Mouse (Mus musculus) adrenal gland, postnatal 25 days (tissue): Measurements from ENCODE around the gene Auts2. TPM values are rescaled to one million over a fixed set of nuclear protein-coding genes. Genes with fewer than 3 reads are reported as not detected.

Source experiments
- DNase-seq: peaks from one replicate; pipeline ENCODE4 v3.0.0; 2021; ENCODE audit warnings: mixed read lengths
- total RNA-seq: library from RNA; stranded (reverse); gene quantifications from 2 replicates; pipeline ENCODE4 v1.2.3, GENCODE M21; 2021

The Auts2 gene
- total RNA-seq, 1 experiment from 2014 or later, result 75.7 TPM

DNA sequence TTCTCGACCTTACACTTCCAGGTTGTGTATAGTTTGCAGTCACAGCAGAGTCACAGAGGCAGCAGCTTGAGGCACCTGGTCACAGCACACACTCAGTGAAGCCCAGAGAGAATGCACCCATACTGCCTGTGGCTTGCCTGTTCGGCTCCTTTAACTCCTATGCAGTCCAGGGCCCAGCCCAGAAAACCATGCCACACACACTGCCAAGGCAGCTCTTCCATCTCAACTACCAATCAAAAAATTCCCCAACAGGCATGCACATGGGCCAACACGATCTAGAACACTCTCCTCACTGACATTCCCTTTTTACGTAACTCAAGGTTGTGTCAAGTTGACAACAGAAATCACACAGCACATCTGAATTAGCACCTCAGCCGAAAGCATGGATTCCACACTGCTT lies 374.3 kb downstream of the Auts2 start:
- DNase-seq, result no peak

- no peak for DNase-seq
Measured at GRCm38 (mm10) chr5:132168224-132168623, 374.9 kb downstream of the Auts2 start.

DNA sequence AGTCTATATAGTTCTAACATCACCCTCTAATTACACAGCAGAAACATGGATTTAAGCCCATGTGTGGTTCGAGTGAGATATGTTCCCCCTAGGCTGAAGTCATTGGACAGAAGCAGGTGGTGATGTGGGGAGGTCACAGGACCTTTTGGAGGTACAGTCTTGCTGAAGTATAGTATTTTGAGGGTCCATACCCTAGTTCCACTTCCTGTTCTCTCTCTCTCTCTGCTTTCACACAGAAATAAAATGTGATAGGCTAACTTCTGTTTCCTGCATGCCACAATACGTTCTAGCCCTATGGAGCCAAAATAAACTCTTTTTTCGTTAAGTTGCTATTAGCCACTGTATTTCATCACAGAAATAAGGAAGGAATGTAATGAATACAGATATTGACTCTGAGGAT lies 376.6 kb downstream of the Auts2 start:
- no peak for DNase-seq

GRCm38 (mm10) chr5:132163960-132164359 lies 379.2 kb downstream of the Auts2 start:
- DNase-seq, result no peak

- DNase-seq, result no peak
Measured at GRCm38 (mm10) chr5:132162206-132162533, 381.0 kb downstream of the Auts2 start.

- DNase-seq, result no peak
Measured at GRCm38 (mm10) chr5:132161338-132162205, 381.6 kb downstream of the Auts2 start.

GRCm38 (mm10) chr5:132144181-132144580 lies 399.0 kb downstream of the Auts2 start:
- no peak for DNase-seq

- DNase-seq, result no peak
Measured at GRCm38 (mm10) chr5:132140816-132141215, 402.3 kb downstream of the Auts2 start.

DNA sequence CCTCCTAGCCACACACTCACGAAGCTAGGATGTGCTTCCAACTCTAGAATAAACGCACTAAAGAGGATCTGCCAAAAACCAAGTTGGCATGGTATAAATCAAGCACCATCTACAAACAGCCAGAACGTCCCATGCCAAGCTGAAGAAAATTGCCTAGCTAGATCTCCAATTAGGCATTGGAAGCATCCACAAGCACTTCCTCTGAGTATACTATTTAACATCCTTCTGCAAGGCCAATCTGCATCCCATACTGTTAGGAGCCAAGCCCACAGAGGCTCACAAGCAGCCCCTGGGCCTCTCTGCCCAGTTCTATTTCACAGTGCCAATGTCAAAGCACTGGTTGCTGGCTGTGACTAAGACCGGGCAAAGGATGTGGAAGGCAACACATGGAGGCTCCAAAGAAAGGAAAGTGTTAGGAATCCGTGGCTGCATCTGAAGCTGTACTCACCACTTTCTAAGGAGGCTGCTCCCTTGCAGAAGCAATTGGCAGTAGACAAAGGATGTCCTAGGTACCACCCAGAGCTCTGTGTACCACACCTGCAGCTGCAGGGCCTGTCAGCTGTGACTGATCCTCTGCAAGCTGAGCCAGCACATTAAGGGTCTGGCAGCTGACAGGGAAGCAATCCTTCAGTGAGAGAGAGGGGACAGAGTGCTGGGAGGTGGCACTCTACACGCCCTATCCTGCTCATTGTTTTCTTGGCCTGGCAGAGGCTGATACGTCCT lies 407.0 kb downstream of the Auts2 start:
- no peak for DNase-seq

GRCm38 (mm10) chr5:132131948-132132347 lies 411.2 kb downstream of the Auts2 start:
- DNase-seq, result no peak

- DNase-seq, result no peak
Measured at GRCm38 (mm10) chr5:132130577-132130976, 412.6 kb downstream of the Auts2 start.

DNA sequence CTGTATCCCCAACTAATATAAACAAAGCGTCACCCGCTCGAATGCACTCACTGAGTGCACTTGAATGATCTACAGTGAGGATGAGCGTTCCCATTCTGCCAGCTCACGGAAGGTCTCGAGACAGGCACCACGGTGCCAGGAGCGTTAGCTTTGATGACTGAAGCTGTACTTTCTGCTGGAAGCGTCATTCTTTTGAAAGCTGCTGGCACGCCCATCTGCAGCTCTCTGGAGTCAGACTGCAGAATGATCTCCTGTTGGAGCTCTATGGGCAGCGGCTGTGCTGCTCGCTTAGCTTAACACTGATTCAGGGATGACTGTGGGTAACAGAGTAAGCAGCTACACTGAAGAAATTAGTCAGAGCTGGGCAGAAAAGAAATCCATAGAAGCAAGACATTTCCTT lies 416.5 kb downstream of the Auts2 start:
- DNase-seq, result no peak

DNA sequence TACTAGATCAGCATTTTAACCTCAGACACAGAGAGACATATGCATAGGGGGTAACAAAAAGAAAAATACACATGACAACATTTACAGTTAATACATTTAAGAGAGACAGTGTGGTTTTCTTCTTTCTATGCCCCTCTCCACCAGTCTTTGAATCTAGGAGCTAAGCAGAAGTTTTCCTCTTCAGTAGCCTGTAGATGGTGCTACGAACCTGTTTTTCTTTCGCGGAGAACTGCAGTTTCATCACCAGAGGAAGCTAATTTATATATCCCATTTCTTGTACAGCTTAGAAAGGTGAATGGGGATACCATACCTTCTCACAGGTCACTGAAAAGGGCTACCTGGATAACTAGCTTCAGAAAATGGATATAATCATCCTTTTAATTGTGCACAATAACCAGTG lies 427.5 kb downstream of the Auts2 start:
- no peak for DNase-seq

DNA sequence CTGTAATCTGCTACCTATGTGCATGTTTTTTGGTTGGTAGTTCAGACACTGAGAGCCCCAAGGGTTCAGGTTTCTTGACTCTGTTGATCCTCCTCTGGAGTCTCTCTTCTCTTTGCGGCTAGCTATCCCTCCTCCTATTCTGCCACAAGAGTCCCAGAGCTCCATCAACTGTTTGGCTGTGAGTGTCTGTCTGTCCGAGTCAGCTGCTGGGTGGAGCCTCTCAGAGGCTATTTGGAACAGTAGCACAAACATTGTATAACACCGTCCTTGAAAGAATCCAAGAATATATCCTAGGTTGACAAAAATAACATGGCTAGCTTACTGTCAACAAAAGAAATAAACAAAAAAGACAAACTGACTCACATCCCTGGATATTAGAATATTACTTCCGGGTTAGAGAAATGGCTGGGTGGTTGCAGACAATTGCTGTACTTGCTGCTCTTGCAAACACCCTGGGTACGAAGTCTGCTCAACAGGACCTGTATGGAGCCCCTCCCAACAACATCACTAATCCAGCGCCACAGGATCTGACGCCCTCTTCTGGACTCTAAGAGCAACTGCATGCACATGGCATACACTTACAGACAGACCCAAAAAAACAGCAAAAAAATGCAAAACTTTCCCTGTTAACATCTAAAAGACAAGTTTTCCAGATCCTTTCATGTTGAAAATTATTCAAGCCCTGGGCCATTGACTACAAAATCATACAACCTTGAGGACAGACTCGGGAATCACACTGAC lies 428.4 kb downstream of the Auts2 start:
- DNase-seq, result no peak

GRCm38 (mm10) chr5:132113480-132113879 lies 429.7 kb downstream of the Auts2 start:
- no peak for DNase-seq

DNA sequence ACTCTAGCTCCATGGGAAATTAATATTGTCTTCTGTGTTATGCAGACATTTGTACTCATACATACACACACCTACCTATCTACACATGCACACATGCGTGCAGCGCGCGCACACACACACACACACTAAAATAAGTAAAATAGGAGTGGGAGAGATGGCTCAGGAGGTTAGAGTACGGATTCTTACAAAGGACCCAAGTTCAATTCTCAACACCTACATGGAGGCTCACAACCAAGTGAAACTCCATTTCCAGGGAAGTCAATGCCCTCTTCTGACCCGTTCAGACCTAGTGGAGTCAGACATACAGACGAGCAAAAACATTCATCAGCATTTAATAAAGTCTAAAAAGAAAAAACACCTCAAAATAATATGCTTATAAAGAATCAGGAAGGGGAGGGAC lies 430.5 kb downstream of the Auts2 start:
- DNase-seq, result no peak

DNA sequence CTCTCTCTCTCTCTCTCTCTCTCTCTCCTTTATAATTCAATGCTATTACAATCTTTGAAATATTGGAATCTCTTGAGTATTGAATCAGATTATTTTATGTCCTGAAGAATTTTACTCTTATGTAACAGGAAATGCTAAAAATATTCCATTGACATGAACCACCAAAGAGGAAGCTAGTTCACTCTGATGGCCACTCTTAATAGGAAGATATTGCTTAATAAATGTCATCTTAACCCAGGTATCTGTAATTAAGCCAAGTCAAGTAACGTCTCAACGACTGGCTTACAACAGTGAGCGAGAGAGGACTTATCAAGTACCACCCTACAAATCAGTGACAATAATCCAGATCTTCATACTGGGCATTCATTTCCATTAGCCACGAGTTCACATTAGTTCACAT lies 440.7 kb downstream of the Auts2 start:
- no peak for DNase-seq

DNA sequence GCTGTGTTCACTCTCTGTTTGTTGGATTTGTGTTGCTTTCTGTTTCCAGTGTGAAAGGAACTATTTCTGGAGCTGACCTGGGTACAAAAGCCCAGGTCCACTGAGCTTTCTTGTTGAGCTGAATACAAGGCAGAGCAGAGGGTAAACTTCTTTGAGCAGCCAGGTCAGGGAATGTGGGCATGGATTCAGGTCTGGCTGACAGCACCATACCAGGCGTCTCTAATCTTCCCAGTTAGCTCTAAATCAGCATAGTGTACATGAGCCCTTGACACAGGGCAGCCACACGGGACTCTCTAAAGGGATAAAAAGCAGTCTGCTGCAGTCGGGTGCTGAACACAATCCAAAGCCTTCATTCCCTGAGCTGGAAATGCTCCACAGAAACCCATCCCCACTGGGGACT lies 444.7 kb downstream of the Auts2 start:
- DNase-seq, result no peak

DNA sequence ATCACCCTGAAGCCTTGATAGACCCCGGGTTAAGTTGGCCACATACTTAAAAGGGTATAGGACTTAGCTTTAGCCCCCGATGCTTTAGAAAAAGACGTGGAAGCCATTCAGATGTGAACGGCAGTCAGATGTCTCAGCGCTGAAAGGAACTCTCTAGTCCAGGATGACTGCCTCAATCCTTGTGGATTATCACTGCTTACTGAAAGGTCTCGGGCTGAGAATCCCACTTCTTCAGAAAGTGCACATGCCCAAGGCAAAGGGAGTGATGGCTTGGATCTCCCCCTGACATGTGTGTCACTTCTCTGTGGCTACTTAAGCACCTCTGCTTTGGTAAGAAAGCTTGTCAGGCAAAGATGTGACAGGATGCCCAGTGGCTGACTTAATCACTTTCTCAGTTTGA lies 450.4 kb downstream of the Auts2 start:
- DNase-seq, result no peak

- DNase-seq, result no peak
Measured at GRCm38 (mm10) chr5:132089496-132090250, 453.5 kb downstream of the Auts2 start.

GRCm38 (mm10) chr5:132088585-132088984 lies 454.6 kb downstream of the Auts2 start:
- no peak for DNase-seq

DNA sequence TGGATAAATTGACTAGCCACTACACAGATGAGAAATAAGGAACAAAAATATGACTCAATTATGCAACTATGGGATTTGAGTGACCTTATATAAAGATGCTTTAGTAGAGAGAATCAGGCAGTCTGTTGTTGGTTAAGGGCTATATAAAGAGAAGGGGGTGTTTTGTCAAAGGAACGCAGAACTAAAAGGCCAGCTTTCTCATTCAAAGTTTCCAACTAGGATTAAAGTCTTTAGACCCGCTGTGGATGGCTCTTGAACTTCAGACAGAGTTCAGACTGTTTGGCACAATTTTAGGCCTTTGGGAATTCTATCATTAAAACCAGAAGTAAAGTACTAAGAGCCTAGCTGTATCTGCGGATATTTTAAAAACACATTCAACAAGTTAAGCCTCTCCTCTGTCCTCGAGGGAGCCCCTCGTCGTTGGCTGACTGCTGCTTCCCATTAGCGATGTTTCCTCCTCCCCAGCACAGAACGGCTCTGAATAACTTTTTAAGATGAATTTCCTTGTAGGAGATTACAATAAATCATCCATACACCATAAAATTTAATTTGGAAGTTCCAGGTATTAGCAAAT lies 459.3 kb downstream of the Auts2 start:
- DNase-seq, result no peak
